Mouse (Mus musculus) monocyte, adult 2 months (primary cell): ENCODE results near the gene C87436.

Experiments used
- DNase-seq, 2 experiments: peaks; one replicate each; pipeline ENCODE4 v3.0.0; 2022; ENCODE audit warnings: low spot score in 2 of 2, low read depth in 1 of 2

C87436 gene

DNA sequence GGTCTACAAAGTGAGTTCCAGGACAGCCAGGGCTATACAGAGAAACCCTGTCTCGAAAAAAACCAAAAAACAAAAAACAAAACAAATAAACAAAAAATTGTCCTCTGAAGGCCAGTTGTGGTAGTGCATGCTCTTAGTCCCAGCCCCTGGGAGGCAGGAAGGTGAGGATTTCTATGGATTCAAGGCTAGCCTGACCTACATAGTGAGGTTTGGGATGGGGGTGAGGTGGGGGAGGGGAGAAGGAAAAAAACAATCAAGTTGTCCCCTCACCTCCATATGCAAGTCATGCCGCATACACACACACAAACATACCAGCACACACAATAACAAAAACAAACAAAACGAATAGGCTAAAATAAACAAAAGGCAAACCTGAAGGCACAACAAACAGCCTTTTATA, 70.6 kb downstream of the C87436 start:
- no peak for DNase-seq

DNA sequence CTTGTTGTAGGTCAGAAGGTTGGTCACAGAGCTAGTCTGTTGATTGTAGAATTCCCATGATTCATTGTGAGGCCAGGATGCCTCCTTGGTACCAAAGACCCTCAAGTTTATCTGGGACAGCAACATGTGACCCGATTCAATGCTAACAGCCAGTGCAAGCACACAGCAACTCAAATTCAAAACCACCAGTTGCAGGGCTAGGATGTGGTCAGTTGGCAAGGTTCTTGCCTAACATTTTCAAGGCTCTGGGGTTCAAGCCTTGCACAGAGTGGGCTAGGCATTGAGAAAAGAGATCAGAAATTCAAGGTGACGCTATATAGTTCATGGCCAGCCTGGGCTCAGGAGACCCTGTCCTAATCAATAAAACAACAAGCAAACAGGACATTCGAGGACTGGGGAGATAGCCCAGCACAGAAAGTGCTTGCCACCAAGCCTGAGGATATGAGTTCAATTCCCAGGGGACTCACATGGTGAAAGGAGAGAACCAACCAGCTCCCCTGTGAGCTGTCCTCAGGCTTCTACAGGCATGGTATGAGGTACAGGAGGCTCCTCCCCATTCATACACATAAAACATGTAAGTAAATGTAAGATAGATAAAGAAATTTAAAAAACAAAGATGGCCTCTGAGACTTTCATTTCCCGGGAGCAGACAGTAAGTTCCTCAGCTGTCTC, 71.2 kb downstream of the C87436 start:
- no peak for DNase-seq

DNA sequence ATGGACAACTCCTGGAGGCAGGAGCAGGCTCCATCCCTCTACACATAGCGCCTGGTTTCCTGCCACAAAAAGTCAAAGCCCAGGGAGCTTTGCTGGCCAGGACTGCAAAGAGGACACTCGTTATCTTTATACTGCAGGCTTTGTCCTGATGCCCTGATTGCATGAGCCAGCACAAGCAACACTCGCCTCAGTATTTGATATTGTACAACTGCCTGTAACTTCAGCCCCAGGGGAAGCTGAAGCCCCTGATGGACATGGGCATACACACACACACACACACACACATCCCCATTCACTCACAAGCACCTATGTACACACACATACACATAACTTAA, 71.7 kb downstream of the C87436 start:
- DNase-seq: no peak

GRCm38 (mm10) chr6:86510979-86511378, 72.8 kb downstream of the C87436 start:
- no peak for DNase-seq

GRCm38 (mm10) chr6:86513296-86513695, 75.1 kb downstream of the C87436 start:
- DNase-seq: no peak

DNA sequence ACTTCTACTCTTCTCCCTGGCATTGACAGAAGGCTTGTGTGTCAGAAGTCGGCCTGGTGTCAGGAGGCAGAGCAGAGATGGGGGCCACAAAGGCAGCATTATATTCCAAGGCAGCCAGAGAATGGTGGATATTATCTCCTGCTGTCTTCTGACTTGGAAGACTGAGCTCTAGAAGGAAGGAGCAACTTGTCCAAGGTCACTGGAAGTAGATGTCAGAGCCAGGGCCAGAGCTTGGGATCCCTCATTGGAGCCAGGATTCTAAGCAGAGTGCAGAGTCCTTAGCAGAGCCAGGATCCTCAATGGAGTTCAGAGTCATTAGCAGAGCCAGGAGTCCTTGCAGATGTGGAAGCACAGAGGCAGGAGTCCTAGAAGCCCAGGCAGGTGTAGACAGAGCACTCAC, 77.8 kb downstream of the C87436 start:
- DNase-seq: no peak

DNA sequence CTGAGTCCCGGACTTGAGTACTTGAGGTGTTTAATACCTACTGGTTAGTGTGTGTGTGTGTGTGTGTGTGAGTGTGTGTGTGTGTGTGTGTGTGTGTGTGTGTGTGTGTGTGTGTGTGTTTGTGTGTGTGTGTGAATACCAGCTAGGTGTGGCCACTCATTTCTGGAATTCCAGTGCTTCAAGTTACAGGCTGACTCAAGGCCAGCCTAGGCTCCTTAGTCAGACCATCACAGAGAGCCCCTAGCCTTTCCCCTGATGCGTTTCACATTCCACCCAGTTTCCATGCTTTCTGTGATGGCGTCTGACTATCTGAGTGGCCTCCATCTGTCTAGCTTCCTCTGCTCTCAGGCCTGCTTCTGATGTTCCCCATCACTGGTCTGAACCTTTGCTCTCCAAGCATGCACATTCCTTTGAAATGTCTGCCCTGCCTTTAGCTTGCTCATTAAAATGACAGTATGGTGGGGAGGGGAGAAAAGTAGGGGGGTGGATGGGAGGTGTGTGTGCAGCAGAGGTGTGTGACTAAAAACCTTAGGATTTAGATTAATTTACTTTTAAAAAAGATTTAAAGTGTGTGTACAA, 81.7 kb downstream of the C87436 start:
- no peak for DNase-seq

DNA sequence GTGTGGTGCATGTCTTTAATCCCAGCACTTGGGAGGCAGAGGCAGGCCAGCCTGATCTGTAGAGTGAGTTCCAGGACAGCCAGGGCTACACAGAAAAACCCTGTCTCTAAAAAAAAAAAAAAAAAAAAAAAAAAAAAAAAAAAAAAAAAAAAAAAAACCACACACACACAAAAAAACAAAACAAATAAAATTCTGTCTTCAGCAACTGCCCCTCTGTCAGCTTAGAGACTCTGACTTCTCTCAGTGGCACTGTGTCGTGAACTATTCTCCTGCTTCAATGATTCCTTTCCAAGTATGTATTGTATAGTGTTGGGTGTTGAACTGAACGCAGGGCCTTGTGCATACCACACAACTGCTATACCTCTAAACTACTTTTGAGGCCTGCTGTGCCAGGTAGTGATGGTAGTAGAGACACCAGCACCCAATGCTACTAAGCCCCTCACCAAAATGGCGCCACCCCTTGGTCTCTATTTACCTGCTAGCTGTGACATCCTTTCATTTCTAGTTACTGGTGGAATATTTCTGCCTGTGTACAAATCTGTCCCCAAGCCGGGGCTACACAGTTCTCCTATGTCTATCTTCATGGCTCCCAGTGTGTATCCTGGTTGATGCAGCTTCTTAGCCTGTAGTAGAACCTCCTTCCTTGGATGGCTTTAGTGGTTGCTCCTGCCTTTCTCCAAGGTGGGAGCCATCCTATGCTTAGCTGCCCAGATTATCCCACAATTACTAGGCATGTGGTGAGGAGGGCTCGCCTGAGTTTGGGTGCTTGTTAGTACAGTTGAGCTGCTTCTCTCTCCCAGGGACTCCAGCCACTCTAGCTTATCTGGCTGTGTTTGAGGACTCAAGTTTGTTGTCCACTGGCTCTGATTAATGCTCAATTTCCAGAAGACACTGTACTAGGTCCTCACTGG, 84.1 kb downstream of the C87436 start:
- DNase-seq: no peak
